Mouse (Mus musculus) brain, embryonic 14.5 days (tissue): Measurements from ENCODE around the gene Olfr324. TPM values are rescaled to one million over a fixed set of nuclear protein-coding genes. Genes with fewer than 3 reads are reported as not detected.
A peak's percentile ranks its signal among the peaks of the same experiment; 100 is the strongest.

Source experiments
- DNase-seq: peaks from one replicate; pipeline ENCODE4 v3.0.0-alpha.2; 2011; ENCODE audit warnings: low read depth
- CTCF ChIP-seq: fragments of 200-500 bp; IDR thresholded peaks from 2 replicates; pipeline ENCODE4 v1.5.1; 2012; ENCODE audit warnings: inconsistent platforms, mild to moderate bottlenecking, moderate library complexity, borderline replicate concordance; ENCODE audit not compliant: insufficient read depth, insufficient read length; ENCODE audit errors: extremely low read depth
- POLR2A ChIP-seq: fragments of 200-500 bp; IDR thresholded peaks from 2 replicates; pipeline ENCODE4 v1.6.1; 2012; ENCODE audit warnings: mild to moderate bottlenecking, inconsistent platforms, borderline replicate concordance; ENCODE audit not compliant: poor library complexity, insufficient read depth, insufficient read length, severe bottlenecking; ENCODE audit errors: extremely low read depth
- polyA plus RNA-seq: library from polyadenylated mRNA; depleted of rRNA; stranded (reverse); fragments of >200 nt; gene quantifications from 2 replicates; pipeline ENCODE4 v1.2.3, GENCODE M21; 2012; rRNA removed

The Olfr324 gene
- polyA plus RNA-seq: 0.10 TPM in 1 of 2 replicates, not detected in the other

GRCm38 (mm10) chr11:58594814-58595213 is at the start of gene Olfr324:
Gene Olfr324, plus strand, starts transcription at chr11:58595114.
- DNase-seq: no peak
- no peak for TF ChIP-seq POLR2A
- no peak for TF ChIP-seq CTCF

DNA sequence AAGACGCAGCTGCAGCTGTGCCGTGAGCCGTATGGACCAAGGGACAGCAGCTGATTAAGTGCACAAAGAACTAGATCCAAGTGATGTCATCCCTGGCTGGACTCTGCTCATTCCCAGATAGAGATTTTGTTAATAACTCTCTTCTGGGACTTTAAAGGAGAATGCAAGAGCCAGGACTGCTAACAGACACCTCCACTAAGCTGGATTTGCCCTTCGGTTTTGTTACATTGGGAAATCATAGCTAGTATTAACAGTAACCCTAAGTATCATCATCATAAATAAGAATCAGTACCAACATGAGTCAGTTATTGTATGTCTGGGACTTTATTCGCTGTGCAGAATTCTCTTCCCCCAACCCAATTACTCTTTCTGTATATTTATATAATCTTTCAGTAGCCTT is 48.6 kb upstream of the Olfr324 start, which contains the start of gene Olfr329-ps:
TSS of gene Olfr329-ps (minus strand) at position 101 of the 400 bp plus-strand sequence.
- DNase-seq: no peak
- TF ChIP-seq POLR2A (no peak), CTCF (no peak)

GRCm38 (mm10) chr11:58555536-58555935 is 39.4 kb upstream of the Olfr324 start, which contains the start of gene Olfr328:
Gene Olfr328, minus strand, starts transcription at chr11:58555636.
- TF ChIP-seq POLR2A (no peak), CTCF (no peak)
- DNase-seq: no peak

GRCm38 (mm10) chr11:58570405-58570804 is 24.5 kb upstream of the Olfr324 start, which contains the start of gene Olfr224:
Gene Olfr224, minus strand, starts transcription at chr11:58570553.
- no peak for DNase-seq
- no peak for TF ChIP-seq POLR2A

DNA sequence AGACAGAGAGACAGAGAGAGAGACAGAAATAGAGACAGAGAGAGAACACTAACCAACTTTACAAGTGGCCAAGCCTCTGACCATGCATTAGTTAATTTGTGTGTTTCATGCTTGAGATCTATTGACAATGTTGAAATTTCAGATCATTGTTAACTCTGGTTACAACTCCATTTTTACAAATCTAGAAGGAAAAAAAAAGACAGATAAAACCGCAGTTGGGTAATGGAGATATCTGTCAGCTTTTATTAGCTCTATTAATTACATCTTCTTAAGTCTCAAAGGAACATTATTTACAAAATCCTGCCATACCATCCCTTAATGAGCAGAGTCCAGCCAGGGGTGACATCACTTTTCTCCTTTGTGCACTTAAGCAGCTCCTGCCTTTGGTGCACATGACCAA is 17.5 kb upstream of the Olfr324 start, which contains the start of gene Olfr325:
TSS of gene Olfr325 (plus strand) at position 301 of the 400 bp plus-strand sequence.
- no peak for TF ChIP-seq POLR2A
- TF ChIP-seq CTCF: no peak
- DNase-seq: peak; percentile 24

GRCm38 (mm10) chr11:58578636-58579035 is 16.3 kb upstream of the Olfr324 start:
- DNase-seq: peak; percentile 87
- TF ChIP-seq POLR2A (no peak), CTCF (no peak)

DNA sequence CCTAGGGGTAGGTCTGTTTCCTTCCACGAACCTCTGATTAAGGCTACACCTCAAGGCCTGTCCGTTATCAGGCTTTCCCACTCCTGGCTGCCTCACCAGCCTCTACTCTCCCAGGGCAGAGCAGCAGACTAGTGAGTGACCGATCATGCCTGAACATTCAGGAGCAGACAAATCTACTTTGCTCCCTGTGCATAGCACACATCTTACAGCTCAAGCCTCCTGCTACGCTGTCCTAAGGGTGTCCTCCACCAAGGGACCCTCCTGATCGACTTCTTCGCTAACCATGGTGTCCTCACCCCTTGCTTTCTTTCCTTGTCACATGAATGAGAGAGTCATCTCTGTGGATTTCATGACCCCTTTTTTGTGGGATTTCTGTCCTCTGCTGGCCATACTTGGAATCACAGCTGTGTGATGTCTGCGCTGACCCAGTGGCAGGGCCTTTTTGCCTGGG is 7.0 kb upstream of the Olfr324 start:
- TF ChIP-seq POLR2A (no peak), CTCF (peak; percentile 74)
- peak; percentile 19 for DNase-seq

DNA sequence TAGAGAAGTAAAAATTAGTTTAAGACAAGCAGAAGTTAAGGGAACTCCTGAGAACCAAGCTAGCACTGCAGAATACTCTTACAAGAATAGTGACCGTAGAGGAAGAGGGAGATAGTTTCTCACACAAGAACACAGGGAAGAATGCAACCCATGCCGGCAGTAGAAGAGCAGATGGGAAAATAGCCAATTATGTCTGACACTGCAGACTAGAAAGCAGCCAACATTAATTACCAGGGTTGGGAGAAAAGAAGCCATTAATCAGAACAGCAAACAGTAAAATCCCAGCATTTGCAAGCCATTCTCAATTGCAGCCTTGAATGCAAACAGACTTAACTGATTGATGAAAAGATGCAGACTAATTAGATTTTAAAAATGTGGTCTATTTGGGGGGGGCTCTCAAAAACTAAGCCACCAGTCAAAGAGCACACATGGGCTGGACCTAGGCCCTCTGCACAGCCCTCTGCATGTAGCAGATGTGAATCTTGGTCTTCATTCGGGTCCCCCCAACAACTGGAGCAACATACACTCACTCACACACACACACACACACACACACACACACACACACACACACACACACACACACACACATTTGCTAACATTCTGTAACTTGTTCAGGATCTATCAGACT is 6.2 kb upstream of the Olfr324 start:
- TF ChIP-seq POLR2A (no peak), CTCF (no peak)
- DNase-seq: peak; percentile 88

GRCm38 (mm10) chr11:58597837-58598236 is 2.9 kb downstream of the Olfr324 start:
- DNase-seq: no peak
- TF ChIP-seq POLR2A: no peak
- no peak for TF ChIP-seq CTCF

DNA sequence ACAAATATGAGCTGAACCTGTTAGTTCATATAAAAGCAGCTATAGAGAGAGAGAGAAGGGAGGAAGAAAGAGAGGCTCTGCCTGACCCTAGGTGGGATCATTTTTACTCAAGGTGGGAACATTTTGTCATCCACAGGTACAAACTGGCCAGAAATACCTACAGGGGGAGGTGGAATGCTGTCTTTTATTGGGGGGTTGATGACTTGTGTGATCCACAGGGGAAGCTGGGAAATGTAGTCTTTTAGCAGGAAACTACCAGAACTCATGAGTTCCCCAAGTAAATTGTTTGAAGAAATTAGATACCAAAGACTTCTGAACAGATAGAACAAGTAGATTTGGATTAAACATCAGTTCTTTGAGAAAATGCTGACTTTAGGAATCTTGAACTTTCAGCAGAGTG is 7.1 kb downstream of the Olfr324 start:
- DNase-seq: no peak
- TF ChIP-seq POLR2A (no peak), CTCF (no peak)

DNA sequence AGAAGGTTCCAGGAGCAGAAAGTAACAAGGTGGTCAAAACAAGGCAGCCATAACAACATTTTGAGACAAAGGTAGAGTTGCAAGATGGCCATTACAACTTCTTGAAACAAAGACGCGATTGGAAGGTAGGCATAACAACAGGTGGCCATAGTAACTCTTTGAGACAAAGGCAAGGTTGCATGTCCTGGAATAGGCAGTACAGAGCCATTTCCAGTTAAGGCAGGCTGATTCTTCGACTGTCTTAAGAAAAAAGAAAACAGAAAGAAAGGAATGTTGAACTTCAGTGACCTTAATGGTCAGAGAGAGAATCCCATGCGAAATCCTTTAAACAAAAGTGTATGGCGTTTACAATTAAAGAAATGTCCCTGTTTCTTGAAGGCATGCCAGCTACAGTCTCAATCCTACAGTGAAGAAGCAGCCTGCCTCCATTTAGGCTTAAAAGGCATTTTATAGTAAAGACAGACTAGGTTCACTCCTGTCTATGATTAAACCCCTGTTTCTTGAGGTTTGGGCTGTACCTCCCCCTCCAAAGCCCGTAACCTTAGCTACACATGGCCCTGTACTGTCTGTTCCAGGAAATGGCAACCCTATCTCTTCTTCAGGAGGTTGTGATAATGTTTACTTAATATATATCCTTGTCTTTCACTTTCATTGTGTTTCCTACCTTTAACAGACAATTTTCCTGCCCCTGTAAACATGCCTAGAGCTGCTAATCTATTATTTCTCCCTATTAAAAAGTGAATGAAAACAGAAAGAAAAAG is 8.1 kb downstream of the Olfr324 start:
- DNase-seq: no peak

More for the DNA sequence above, 8.1 kb downstream of the Olfr324 start:
- no peak for TF ChIP-seq POLR2A
- no peak for TF ChIP-seq CTCF
